Mouse (Mus musculus) fat pad, adult 2 months (tissue): ENCODE measurements at regions not wholly inside any gene's neighbourhood (a gene's known extent, or its start where the extent isn't known, plus 50 kb on each side); places are given as distances from the start of the nearest gene placed in this dataset.

Experiments
- DNase-seq: peaks from one replicate; pipeline ENCODE4 v3.0.0-alpha.2; 2011; ENCODE audit warnings: low read depth, low spot score; ENCODE audit errors: extremely low read depth

DNA sequence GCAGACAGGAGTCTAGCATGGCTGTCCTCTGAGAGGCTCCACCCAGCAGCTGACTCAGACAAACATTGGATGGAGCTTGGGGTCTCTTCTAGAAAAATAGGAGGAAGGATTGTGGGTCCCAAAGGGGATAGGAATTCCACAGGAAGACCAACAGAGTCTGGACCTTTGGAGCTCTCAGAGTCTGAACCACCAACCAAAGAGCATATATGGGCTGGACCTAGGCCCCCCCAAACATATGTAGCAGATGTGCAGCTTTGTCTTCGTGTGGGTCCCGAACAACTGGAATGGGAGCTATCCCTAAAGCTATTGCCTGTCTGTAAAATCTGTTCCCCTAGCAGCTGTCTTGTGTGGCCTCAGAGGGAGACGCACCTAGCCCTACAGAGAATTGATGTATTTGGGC lies 50.1 kb upstream of the Cpm start:
- no peak for DNase-seq

- DNase-seq = no peak
Measured at GRCm38 (mm10) chr10:117578696-117579146, 50.6 kb upstream of the Cpm start.

DNA sequence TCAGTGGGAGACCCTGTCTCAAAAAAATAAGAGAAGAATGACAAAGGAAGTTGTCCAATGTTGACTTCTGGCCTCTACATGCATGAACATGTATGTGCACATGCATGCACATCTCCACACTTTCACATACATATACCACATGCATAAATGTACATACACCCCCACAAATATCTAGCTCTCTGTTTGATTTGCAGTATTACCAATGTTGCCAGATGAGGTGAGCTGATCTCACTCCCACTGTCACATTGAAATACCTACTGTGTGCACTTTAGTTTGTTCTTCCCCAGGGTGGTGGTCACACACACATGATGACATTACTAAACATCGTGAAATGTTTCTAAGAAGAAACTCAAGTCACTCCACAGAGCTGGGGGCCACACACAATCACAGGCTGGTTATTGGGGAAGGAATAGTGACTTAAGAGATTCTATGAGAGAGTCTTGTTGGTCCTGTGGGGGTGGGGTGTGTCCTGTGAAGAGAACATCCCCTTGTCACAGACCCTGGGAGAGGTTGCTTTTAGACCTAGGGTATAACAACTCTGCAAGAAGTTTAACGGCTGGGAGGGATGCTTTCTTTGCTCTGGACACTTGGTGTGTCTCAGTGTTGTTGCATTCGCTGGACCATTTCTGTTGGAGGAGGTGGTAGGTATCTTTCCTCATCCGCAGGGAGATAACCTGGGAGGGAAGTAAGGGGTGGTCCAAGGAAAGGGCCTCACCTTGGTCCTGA lies 51.2 kb upstream of the Cpm start:
- no peak for DNase-seq

DNA sequence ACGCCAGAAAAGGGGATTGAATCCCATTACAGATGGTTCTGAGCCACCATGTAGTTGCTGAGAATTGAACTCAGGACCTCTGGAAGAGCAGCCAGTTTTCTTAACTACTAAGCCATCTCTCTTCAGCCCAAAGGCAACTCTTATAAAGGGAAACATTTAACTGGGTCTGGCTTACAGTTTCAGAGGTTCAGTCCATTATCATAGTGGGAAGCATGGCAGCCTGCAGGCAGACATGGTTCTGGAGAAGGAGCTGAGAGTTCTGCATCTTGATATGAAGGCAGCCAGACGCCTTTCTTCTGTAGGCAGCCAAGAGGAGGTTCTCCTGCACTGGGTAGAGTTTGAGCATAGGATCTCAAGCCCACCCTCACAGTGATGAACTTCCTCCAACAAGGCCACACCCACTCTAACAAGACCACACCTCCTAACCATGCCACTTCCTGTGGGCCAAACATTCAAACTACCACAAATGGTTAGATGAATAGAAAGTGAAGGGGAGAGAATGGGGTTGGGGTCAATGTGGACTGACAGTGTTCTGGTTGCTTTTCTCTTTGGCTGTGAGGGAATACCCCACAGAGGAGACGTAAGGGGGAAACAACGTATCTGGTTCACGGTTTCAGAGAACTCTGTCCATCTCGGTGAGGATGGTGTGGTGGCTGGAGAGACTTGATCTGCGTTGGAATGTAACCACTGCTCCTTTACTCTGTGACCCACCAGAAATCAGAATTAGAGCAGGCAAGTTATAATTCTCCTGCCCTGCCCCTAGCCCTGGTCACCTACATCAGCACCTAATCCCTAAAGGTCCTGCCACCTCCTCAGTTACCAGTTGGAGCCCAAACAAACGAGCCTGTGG lies 52.2 kb upstream of the Cpm start:
- DNase-seq = no peak

GRCm38 (mm10) chr10:117576154-117576859 lies 53.0 kb upstream of the Cpm start:
- DNase-seq = no peak

DNA sequence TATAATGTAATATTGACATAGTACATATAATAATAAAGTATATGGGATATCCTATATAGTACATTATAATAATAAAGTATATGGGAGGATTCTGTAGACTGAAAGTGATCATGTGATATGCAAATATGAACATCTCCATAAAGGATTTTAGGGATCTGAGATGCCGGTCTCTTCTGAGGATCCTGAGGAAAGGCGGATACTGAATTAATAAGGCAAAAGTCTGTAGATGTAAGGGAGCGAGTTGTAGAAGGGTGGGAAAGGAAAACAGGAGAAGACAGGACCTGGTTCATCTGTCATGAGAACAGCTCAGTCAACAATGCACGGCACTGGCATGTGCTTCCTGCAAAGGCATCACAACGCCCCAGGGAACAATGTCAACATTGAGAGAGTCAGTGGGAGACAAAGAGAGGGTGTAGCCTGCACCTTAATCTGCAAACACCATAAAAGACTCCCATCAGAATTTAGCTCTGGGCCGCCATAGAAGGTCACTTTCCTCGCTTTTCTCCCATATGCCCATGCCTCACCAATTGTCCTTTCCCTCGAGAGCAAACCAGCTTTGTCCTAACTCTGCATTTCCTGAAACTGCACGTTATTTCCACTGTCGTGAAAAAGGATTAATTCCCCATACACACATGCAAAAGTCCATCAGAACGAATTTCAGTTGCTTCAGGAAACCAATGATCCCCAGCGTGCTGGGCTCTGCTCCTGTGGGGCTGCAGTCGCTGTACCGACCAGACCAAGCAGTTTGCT lies 53.7 kb upstream of the Cpm start:
- DNase-seq = no peak

DNA sequence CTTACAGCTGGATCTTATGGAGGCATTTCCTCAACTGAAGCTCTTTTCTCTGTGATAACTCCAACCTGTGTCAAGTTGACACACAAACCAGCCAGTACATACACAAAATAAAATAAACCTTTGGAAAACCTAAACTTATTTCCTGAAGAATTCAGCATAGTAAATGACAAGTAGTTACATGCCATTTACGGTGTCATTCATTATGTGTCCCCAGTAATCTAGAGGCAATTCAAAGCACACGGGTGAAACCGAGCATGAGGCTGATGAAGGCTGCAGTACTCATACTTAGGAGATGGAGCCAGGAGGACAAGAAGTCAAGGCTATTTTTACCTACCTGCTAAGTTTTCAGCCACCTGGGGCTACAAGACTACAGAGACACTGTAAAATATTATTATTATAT lies 54.4 kb upstream of the Cpm start:
- DNase-seq = no peak

- DNase-seq = no peak
Measured at GRCm38 (mm10) chr10:117574056-117574727, 55.1 kb upstream of the Cpm start.

DNA sequence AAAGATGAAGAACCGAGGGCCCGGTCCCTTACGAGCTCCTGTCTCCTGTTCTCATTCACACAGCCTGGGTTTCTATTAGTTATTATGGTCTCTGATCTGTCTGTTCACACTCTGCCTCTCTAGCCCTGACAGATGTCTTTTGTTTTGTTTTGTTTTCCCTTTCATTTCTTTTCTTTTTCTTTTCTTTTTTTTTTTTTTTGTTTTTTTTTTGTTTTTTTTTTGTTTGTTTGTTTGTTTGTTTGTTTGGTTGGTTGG lies 55.8 kb upstream of the Cpm start:
- DNase-seq = no peak

- DNase-seq = no peak
Measured at GRCm38 (mm10) chr10:117572746-117573595, 56.3 kb upstream of the Cpm start.

GRCm38 (mm10) chr10:117571891-117572573 lies 57.3 kb upstream of the Cpm start:
- DNase-seq = no peak

- no peak for DNase-seq
Measured at GRCm38 (mm10) chr10:117570971-117571861, 58.1 kb upstream of the Cpm start.

DNA sequence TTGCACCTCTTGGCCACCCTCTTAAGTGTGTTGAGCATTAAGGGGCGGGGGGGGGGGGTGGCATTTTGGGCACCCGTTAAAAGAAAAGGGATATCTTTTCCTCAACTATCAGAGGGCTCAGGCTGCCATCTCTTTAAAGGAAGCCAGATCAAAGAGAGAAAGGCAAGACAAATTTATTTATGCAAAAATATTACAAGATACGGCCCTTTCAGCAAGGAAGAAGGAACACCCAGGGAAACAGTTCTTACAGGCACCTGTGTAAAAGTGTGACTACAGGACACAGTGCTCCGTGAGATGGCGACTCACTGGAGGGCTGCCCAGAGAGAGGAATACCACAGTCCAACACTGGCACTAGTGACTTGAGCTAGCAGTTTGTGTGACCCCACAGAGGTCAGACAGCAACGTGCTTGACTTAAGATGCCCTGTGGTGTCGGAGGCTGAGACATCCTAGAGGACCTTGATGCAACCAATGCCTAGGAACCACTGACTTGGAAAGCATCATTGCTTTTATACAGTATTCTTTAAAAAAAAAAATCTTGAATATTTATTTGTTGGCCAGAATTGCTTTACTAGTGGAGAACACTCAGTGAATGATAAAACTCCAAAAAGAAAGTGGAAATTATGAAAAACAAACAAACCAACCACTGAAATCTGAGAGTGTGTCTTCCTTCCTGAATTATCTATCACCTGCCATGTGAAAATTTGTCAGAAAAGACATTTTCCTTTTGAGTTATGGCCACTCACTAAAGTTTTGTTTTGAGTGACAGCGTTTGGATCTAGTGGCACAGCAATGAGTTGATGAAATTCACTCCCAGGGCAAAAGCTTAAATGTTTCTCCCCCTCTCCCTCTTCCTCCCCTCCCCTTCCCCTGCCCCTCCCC lies 59.0 kb upstream of the Cpm start:
- no peak for DNase-seq

DNA sequence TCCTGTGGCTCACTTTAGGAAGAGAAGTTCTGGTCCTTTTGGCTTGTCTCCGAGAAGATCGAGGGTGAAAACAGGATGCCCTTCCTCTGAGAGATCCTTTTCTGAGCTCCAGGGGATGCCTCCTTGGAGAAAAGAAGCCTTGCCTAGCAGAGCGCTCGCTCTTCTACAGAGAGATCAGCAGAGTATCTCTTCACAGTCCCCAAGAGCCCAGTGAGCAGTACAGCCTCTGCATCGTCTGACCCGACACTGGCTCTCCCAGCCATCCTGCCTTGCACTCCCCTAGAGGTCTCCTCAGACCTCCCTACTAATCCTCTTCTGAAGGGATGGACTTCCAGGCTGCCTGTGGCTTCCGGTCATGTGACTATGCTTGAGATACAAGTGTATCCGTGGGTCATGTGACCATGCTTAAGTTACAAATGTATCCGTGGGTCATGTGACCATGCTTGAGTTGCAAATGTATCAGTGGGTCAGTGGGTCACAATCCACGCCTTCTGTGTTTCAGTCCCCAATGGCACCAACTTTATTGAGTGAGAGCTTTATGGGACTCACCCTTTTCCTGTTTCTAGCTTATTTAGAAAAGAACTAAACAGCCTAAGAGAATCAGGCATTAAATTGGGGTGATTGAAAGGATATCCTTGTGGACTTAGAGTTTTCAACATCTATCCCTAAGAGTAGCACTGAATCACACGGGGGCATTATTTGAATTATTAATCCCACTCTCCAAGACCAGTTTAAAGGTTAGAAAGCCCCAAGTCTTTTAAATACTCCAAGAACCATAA lies 59.8 kb upstream of the Cpm start:
- DNase-seq = no peak

DNA sequence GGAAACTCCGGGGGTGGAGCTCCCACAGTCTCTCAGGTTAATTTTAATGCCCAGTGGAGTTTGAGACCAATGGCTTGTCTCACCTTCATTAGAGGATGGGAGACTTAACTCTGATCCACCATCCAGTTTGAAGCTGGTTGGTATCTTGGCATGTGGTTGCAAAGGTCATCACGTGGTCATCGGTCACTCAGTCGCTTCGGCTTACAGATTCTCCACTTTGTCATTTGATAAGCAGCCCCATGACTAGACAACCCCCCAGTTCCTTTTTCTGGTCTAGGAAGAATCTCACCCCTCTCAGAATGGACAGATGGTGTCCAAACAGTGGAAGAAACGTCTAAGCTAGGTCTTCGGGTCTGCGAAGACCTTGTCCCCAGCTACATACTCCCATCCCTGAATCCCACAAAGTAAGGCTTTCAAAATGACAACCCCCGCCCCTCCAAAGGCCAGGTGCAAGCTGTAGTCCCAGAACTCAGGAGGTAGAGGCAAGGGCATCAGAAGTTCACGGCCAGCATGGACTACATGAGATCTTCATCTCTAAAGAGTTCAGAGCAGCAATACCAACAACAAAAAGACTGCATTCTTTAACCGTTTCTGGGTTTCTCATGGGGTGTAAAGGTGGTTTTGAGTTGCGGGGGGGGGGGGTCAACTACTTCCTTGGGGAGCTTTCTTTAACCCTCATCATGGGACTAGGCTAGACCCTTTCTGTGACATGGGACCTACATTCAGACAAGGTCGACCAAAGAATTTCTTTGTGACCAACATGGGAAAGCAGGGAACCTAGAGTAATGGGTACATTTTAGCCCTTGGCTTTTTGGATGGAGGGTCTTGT lies 60.6 kb upstream of the Cpm start:
- DNase-seq = no peak

DNA sequence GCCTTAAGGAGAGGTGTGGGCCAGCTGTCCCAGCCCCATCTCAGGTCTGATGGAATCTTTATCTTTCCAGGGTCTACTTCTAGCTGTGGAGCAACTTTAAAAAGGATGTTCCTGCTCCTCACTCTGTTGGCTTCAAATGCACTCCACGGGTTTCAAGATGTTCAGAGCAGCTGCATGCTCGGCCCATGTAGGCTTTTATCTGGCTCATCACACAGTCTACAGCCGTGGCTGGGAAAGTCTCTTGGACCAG lies 61.2 kb upstream of the Cpm start:
- DNase-seq = no peak
